Mouse (Mus musculus): ENCODE measurements around the gene Lrrc75a.

DNA sequence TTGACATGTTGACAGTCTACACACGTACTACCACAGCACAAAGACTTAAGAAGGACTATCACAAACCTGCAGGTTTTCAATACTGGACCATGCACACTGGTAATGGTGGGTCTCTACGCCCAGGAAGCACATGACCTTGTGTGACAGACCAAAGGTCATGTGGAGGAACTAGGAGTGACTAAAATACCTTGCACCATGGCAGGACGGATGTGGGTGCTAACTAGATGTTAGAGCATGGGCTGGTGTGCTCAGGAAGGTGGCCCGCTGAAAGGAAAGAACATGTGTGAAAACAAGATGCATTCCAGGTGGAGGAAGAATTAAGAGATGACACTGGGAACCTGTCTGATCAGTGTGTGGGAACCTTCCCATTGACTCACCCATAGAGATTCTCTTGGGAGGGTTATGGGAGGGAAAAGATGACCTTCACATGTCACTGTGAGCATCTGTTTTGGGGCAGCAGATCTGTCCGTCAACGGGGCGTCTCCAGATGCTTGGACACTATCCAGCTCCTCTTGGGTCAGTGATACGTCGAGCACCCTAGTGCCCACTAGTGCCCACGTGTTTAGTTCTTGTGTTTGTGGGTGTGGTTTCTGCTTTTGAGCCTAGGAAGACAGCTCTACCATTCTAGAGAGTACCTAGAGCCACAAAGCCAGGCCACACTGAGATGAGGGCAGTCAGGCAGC lies 4.5 kb downstream of the Lrrc75a start:
- TF ChIP-seq POLR2A (IDR thresholded peaks at IDR 0.05; ENCODE audit: borderline replicate concordance, control insufficient read depth, low read depth, low read length) (no peak), CTCF (IDR thresholded peaks at IDR 0.05; ENCODE audit: control insufficient read depth, insufficient read depth, low read length) (no peak)

Measured in bone marrow, adult 2 months (tissue).